Mouse (Mus musculus): Measurements from ENCODE around the gene Mvb12b. TPM values are rescaled to one million over a fixed set of nuclear protein-coding genes. Genes with fewer than 3 reads are reported as not detected.

Mvb12b gene
- total and polyA plus RNA-seq, 3 experiments, result 22.8 to 23.3 TPM; not detected in 1

- no peak for DNase-seq (ENCODE audit: low read depth, low spot score)
- H3K4me1 ChIP-seq (ENCODE audit: control insufficient read depth in 1 of 2, insufficient read depth in 2 of 2, low read length in 2 of 2), result no peaks in the 10 kb centered on the region
- H3K36me3 ChIP-seq (ENCODE audit: control insufficient read depth in 1 of 2, insufficient read depth in 2 of 2, low read length in 2 of 2), result no peaks in the 10 kb centered on the region
- no peak overlapping the region for H3K27ac ChIP-seq (ENCODE audit: control insufficient read depth, low read depth, low read length)
- no peaks in the 10 kb centered on the region for H3K27me3 ChIP-seq (ENCODE audit: control insufficient read depth in 1 of 2, insufficient read depth in 2 of 2, low read length in 2 of 2)
- H3K9me3 ChIP-seq (replicated peaks; ENCODE audit: insufficient read depth, low read length), result no peaks in the 10 kb centered on the region
- no peak overlapping the region for H3K4me3 ChIP-seq (ENCODE audit: control insufficient read depth in 1 of 2, insufficient read depth in 1 of 2, low read depth in 2 of 2, low read length in 2 of 2)
- no peaks in the 10 kb centered on the region for H3K79me2 ChIP-seq (ENCODE audit: control insufficient read depth, insufficient read depth, low read length, poor library complexity)
- no peak overlapping the region for H3K9ac ChIP-seq (ENCODE audit: control insufficient read depth, low read depth, low read length, poor library complexity, severe bottlenecking)
- TF ChIP-seq SMC3 (IDR thresholded peaks at IDR 0.05; ENCODE audit: low read depth, low read length), result no peak
- TF ChIP-seq RCOR1 (IDR thresholded peaks at IDR 0.05; ENCODE audit: low read depth, low read length), result no peak
- no peak for TF ChIP-seq BHLHE40 (IDR thresholded peaks at IDR 0.05; ENCODE audit: borderline replicate concordance, low read depth, low read length)
These were observed 142.0 kb downstream of the Mvb12b start for GRCm38 (mm10) chr2:33745724-33746123.

GRCm38 (mm10) chr2:33737128-33737527, 150.6 kb downstream of the Mvb12b start:
- no peak for TF ChIP-seq CHD1 (IDR thresholded peaks at IDR 0.05; ENCODE audit: low read depth, low read length)
- Histone ChIP-seq H3K9me3 (replicated peaks; ENCODE audit: insufficient read depth, low read length) (no peaks in the 10 kb centered on the region), H3K79me2 (ENCODE audit: control insufficient read depth, insufficient read depth, low read length, poor library complexity) (no peaks in the 10 kb centered on the region), H3K9ac (ENCODE audit: control insufficient read depth, low read depth, low read length, poor library complexity, severe bottlenecking) (no peak overlapping the region), H3K4me3 (ENCODE audit: control insufficient read depth in 1 of 2, insufficient read depth in 1 of 2, low read depth in 2 of 2, low read length in 2 of 2) (no peak overlapping the region), H3K4me1 (ENCODE audit: control insufficient read depth in 1 of 2, insufficient read depth in 2 of 2, low read length in 2 of 2) (no peaks in the 10 kb centered on the region), H3K27ac (ENCODE audit: control insufficient read depth, low read depth, low read length) (no peak overlapping the region), H3K27me3 (ENCODE audit: control insufficient read depth in 1 of 2, insufficient read depth in 2 of 2, low read length in 2 of 2) (no peaks in the 10 kb centered on the region), H3K36me3 (ENCODE audit: control insufficient read depth in 1 of 2, insufficient read depth in 2 of 2, low read length in 2 of 2) (no peaks in the 10 kb centered on the region)
- no peak for DNase-seq (ENCODE audit: low read depth, low spot score)

GRCm38 (mm10) chr2:33736722-33737121, 151.0 kb downstream of the Mvb12b start:
- no peaks in the 10 kb centered on the region for H3K9me3 ChIP-seq (replicated peaks; ENCODE audit: insufficient read depth, low read length)
- H3K4me1 ChIP-seq (ENCODE audit: control insufficient read depth in 1 of 2, insufficient read depth in 2 of 2, low read length in 2 of 2), result no peaks in the 10 kb centered on the region
- peak; percentile 65 for DNase-seq (ENCODE audit: low read depth, low spot score)
- H3K27me3 ChIP-seq (ENCODE audit: control insufficient read depth in 1 of 2, insufficient read depth in 2 of 2, low read length in 2 of 2), result no peaks in the 10 kb centered on the region
- H3K79me2 ChIP-seq (ENCODE audit: control insufficient read depth, insufficient read depth, low read length, poor library complexity), result no peaks in the 10 kb centered on the region
- H3K36me3 ChIP-seq (ENCODE audit: control insufficient read depth in 1 of 2, insufficient read depth in 2 of 2, low read length in 2 of 2), result no peaks in the 10 kb centered on the region
- TF ChIP-seq SMC3 (IDR thresholded peaks at IDR 0.05; ENCODE audit: low read depth, low read length), result peak; percentile 75
- no peak for TF ChIP-seq BHLHE40 (IDR thresholded peaks at IDR 0.05; ENCODE audit: borderline replicate concordance, low read depth, low read length)
- TF ChIP-seq POLR2AphosphoS5 (IDR thresholded peaks at IDR 0.05; ENCODE audit: borderline replicate concordance, low read depth, low read length), result no peak
- no peak for TF ChIP-seq ZNF384 (IDR thresholded peaks at IDR 0.05; ENCODE audit: low read depth, low read length)
- peak; percentile 36 for TF ChIP-seq RAD21 (IDR thresholded peaks at IDR 0.05; ENCODE audit: low read depth, low read length)
- TF ChIP-seq POLR2A (IDR thresholded peaks at IDR 0.05; ENCODE audit: control insufficient read depth in 1 of 2, insufficient read depth in 1 of 2, low read depth in 1 of 2, low read length in 2 of 2, poor library complexity in 1 of 2), result no peak
- TF ChIP-seq NRF1 (IDR thresholded peaks at IDR 0.05; ENCODE audit: insufficient read depth, low read depth, low read length, poor library complexity, severe bottlenecking), result no peak
- no peak for TF ChIP-seq TAL1 (IDR thresholded peaks at IDR 0.05; ENCODE audit: low read length)
- TF ChIP-seq CTCF (IDR thresholded peaks at IDR 0.05 in 2 of 3, conservative IDR thresholded peaks at IDR 0.05 in 1 of 3; ENCODE audit: control insufficient read depth in 1 of 3, insufficient read depth in 1 of 3, low read depth in 2 of 3, low read length in 3 of 3, poor library complexity in 1 of 3, severe bottlenecking in 1 of 3), result peak; percentile 84 to 94 (median 92)
- TF ChIP-seq NELFE (IDR thresholded peaks at IDR 0.05; ENCODE audit: low read depth, low read length), result no peak
- no peak overlapping the region for H3K9ac ChIP-seq (ENCODE audit: control insufficient read depth, low read depth, low read length, poor library complexity, severe bottlenecking)
- no peak overlapping the region for H3K4me3 ChIP-seq (ENCODE audit: control insufficient read depth in 1 of 2, insufficient read depth in 1 of 2, low read depth in 2 of 2, low read length in 2 of 2)
- no peak overlapping the region for H3K27ac ChIP-seq (ENCODE audit: control insufficient read depth, low read depth, low read length)

Measured in MEL (cell line).